Mouse (Mus musculus): ENCODE data around the gene Rprd1b. TPM values are rescaled to one million over a fixed set of nuclear protein-coding genes. Genes with fewer than 3 reads are reported as not detected.

Rprd1b gene
- total RNA-seq, 2 experiments from 2014 or later = 28.3 to 37.7 TPM

GRCm38 (mm10) chr2:158115838-158116453 lies 87.6 kb downstream of the Rprd1b start:
- intact Hi-C loops (cut with DNase I) = no loop called here

DNA sequence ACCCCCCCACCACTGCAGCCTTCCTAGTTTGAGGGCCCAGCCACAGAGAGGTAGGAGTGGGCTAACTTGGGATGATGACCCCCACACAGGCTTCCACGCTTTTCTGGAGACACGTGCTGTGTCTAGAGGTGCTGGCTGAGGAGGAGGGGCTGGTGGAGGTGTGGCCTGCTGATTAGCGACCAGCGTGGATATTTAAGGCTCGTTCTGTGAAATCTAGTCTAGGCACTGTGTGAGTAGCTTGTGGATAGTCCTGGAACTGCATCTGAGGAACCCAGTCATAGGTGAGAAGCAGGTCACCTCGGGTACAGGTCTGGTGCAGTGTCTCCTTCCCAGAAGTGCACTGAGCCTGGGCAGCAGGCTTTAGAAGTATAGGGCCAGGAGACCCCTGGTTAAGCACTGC lies 88.4 kb downstream of the Rprd1b start:
- no peak for DNase-seq

More at GRCm38 (mm10) chr2:158115838-158116453, 87.6 kb downstream of the Rprd1b start:
- DNase-seq = no peak

GRCm38 (mm10) chr2:158119145-158119544 lies 90.8 kb downstream of the Rprd1b start:
- intact Hi-C loops (cut with DNase I) = no loop called here
- DNase-seq = no peak

More for the DNA sequence above, 88.4 kb downstream of the Rprd1b start:
- intact Hi-C loops (cut with DNase I) = no loop called here

DNA sequence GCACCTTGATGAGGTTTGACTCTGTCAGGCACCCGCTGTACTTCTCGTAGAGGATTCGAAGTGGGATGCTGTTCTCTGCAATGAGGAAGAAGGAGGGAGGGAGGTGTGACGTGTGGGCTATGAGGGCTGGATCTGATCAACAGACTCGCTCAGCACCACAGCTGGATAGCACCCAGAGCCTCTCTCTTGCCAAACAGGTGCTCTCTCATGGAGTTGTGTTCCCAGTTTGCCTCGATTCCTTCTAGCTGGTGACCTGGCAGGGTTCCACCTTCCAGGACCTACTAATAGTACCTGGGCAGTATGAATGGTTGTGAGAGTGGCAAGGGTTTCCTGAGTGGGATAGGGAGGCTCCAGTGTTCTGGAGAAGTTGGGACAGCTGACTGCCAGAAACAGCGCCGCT lies 91.9 kb downstream of the Rprd1b start:
- DNase-seq = no peak
- intact Hi-C loops (cut with DNase I) = no loop called here

- no peak for DNase-seq
- intact Hi-C loops (cut with DNase I) = no loop called here
Observed at GRCm38 (mm10) chr2:158120868-158121267, 92.6 kb downstream of the Rprd1b start.

DNA sequence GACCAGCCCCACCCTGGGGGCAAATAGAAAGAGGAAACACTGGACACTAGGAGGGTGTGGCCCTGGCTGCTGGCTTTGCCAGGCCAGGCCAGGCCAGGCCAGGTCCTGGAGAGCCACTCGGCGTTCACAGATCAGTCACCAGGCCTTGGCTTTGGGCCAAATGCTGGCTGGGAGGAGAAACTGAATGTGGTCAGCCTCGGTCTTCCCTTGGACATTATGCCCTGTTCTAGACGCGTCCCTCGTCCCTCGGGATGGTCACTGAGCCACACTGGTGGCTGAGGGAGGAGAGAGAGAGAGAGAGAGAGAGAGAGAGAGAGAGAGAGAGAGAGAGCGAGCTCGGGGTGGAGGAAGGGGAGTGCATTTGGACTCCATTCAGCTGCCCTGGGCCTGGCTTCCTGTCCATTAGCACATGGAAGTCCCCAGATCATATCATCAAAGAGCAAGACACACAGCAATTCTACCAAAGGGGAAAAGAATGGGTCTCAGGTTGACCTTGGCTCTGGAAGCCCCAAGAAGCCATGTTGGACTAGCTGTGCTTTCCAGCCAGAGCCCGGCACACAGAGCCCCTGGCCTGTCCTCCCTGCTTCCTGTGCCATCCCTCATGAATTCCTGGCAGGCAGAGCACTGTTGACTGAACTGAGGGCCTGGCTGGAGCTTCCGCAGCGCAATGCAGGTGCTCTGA lies 93.5 kb downstream of the Rprd1b start:
- DNase-seq = peak; percentile 77 to 86
- intact Hi-C loops (cut with DNase I) = loop anchor here (2.0 kb wide), 1 partner anchor 19 kb away; no protein-coding TSS in a partner anchor

- DNase-seq = peak; percentile 73 to 79
- intact Hi-C loops (cut with DNase I) = loop anchor here (2.0 kb wide), 1 partner anchor 18 kb away; no protein-coding TSS in a partner anchor
Observed at GRCm38 (mm10) chr2:158122814-158123213, 94.5 kb downstream of the Rprd1b start.

DNA sequence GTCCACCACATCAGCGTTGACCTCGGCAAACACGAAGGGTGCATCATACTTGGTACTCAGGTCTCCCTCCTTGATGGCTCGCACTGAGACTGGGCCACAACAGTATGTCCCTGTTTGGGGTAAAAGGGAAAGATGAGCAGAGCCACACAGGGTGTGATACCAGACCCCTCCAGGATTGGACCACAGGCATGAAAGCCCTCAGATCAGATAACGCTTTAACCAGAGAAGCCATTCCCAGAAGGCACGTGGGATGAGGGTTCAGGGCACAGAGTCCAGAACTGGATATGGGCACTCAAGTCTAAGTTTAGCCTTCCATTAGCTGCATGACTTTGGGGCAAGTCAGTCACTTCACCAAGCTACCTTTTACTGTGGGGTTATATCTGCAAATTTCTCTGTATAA lies 98.9 kb downstream of the Rprd1b start:
- DNase-seq = no peak
- intact Hi-C loops (cut with DNase I) = no loop called here

DNA sequence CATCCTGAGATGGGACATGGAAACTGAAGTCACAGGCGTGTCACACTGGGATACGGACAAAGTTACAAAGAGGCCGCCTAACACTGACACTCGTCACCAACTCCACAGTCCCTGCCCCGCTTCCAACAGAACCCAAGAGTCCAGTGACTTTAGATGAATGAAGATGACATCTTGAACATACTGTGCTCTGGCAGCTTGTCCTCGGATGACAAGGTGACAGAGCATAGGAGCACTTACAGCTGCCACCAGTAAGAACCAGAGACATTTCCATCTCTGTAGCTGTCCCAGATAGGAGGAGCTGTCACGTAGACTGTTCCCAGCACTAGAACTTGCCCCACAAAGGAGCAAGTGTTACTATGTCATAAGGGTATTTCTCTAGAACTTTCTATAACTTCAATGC lies 99.6 kb downstream of the Rprd1b start:
- intact Hi-C loops (cut with DNase I) = no loop called here
- DNase-seq = no peak

- intact Hi-C loops (cut with DNase I) = no loop called here
- DNase-seq = no peak
Observed at GRCm38 (mm10) chr2:158128461-158129130, 100.3 kb downstream of the Rprd1b start.

- no peak for DNase-seq
- intact Hi-C loops (cut with DNase I) = no loop called here
Observed at GRCm38 (mm10) chr2:158129291-158130002, 101.2 kb downstream of the Rprd1b start.

GRCm38 (mm10) chr2:158130391-158130986 lies 102.2 kb downstream of the Rprd1b start:
- peak; percentile 73 to 76 for DNase-seq
- intact Hi-C loops (cut with DNase I) = no loop called here

- intact Hi-C loops (cut with DNase I) = no loop called here
- no peak for DNase-seq
Observed at GRCm38 (mm10) chr2:158131197-158131835, 103.0 kb downstream of the Rprd1b start.

DNA sequence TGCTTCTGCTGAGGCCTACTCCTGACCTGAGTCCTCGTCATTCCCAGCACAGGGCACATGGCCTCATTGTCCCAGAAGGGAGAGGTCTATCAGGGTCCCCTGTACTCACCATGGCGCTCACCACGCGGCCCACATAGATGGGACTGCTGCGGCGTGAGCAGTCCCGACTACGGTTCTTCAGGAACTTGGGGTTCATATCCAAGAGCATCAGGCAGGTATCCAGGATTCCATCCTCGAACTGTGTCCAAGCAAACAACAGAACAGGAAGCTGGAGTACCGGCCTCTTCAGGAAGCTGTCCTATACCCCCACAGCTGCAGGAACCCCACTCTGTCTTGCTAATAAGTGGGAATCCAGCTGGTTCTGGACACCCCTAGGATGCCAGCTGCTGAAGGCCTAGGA lies 104.0 kb downstream of the Rprd1b start:
- intact Hi-C loops (cut with DNase I) = no loop called here
- DNase-seq = no peak

GRCm38 (mm10) chr2:158133050-158133449 lies 104.8 kb downstream of the Rprd1b start:
- DNase-seq = no peak
- intact Hi-C loops (cut with DNase I) = no loop called here

DNA sequence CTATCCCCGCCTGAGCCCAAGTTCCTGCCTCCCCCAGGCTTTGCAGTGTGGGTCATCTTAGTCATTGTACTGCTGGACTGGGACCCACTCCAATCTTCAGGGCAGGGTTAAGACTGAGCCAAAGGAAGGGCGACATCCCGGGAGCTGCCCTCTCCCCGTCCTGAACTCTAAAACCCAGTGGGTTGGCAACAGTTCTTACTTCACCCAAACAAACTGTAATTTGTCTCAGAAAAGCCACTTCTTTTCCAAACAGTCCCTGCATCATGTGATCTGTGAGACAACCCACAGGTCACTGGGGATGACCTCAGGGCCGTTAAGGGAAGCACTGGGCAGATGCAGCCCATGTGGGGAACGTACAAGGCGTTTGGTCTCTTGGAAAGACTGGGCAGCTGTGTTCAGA lies 107.9 kb downstream of the Rprd1b start:
- peak; percentile 40 to 53 for DNase-seq
- intact Hi-C loops (cut with DNase I) = no loop called here

- intact Hi-C loops (cut with DNase I) = no loop called here
- no peak for DNase-seq
Observed at GRCm38 (mm10) chr2:158137771-158138170, 109.5 kb downstream of the Rprd1b start.

DNA sequence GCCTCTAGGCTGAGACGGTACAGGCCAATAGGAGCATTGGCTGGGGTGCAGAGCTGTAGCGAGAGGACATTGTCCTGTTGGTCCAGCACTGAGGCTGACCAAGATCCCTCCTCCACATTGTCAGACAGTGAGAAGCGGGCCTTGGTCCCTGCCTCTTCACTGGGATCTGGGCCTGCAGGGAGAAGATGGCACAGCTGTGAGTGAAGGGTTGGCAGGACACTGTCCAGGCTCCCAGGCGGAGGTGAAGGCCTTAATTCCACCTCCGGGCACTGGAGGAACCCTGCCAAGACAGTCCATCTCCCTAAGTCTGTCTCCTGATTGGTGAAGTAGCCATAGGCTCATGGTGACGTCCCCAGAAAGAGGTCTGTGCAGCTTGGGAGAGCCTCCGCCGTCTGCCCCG lies 110.5 kb downstream of the Rprd1b start:
- no peak for DNase-seq
- intact Hi-C loops (cut with DNase I) = no loop called here

- intact Hi-C loops (cut with DNase I) = loop anchor here (2.0 kb wide), 1 partner anchor 17 kb away; no protein-coding TSS in a partner anchor
- DNase-seq = peak; percentile 70 to 72
Observed at GRCm38 (mm10) chr2:158139628-158140027, 111.3 kb downstream of the Rprd1b start.

DNA sequence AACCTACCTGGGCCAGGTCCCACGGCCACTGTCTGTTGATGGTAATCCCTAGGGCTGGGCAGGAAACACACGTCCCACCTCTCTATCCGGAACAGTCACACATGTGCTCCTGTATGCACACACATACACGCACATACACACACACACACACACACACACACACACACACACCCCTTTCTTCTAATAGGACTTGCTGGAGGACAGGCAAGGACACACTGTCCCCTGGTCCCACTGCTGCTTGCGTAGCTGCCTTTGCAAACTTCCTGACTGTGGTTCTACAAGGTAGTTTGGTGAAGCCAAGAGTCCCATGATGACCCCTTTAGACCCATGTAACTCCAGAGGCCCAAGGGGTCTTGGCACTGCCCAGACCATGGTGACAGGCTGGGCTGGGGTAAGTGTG lies 112.4 kb downstream of the Rprd1b start:
- DNase-seq = no peak
- intact Hi-C loops (cut with DNase I) = loop anchor here (2.0 kb wide), 1 partner anchor 18 kb away; no protein-coding TSS in a partner anchor

Measured in heart, postnatal 36 days (tissue).